Comparison of ENCODE assay signal across 13 mouse cellular contexts in genomic region chr2:167662713-167663112, GRCm38 (mm10). TPM values are rescaled to one million over a fixed set of nuclear protein-coding genes. Genes with fewer than 3 reads are reported as not detected.
A peak's percentile ranks its signal among the peaks of the same experiment; 100 is the strongest.
DNase-seq lines count a peak whose midpoint lies in the region; ATAC-seq lines count a peak whose summit lies in the region.
"Had no signal": no experiment of that assay in that cellular context is flagged by ENCODE, and none has a peak within 500 bp of the region (broad histone marks: within the 10 kb centered on the region; RNA-seq: fewer than 3 reads in every experiment).

No protein-coding gene starts in this region.

- no peak for ATAC-seq in limb, embryonic 13.5 days (ENCODE audit: low FRiP score, low read depth)
- ATAC-seq: forebrain, embryonic 14.5 days had no signal

- H3K9me3 ChIP-seq in heart, embryonic 10.5 days: no peaks in the 10 kb centered on the region
- H3K9me3 ChIP-seq in limb, embryonic 13.5 days: no peaks in the 10 kb centered on the region

- 45% methylated on average over 6 of the region's 6 CpGs for WGBS in heart, embryonic 10.5 days
- WGBS in limb, embryonic 13.5 days: 67% methylated on average over 6 of the region's 6 CpGs

- peaks cover 2% of the 10 kb centered on the region for H3K36me3 ChIP-seq in heart, embryonic 10.5 days
- peaks cover 6% of the 10 kb centered on the region for H3K36me3 ChIP-seq in limb, embryonic 13.5 days

- H3K4me2 ChIP-seq in limb, embryonic 13.5 days (replicated peaks): no peak overlapping the region

- peak overlapping the region; percentile 91; the same call in 1 of the 2 replicates for H3K27ac ChIP-seq in heart, embryonic 10.5 days
- H3K27ac ChIP-seq in brown adipose tissue, adult 24 weeks (replicated peaks; ENCODE audit: low read depth, low read length): no peak overlapping the region
- H3K27ac ChIP-seq in limb, embryonic 13.5 days: no peak overlapping the region

- peaks cover 6% of the 10 kb centered on the region; the same call in 1 of the 2 replicates for H3K27me3 ChIP-seq in heart, embryonic 10.5 days (ENCODE audit: insufficient read depth, poor library complexity, severe bottlenecking)
- peaks cover 5% of the 10 kb centered on the region; the same call in 1 of the 2 replicates for H3K27me3 ChIP-seq in limb, embryonic 13.5 days

- intact Hi-C loops in heart, postnatal 36 days (cut with DNase I): no loop called here

- H3K9ac ChIP-seq in limb, embryonic 13.5 days: no peak overlapping the region

- no peak for DNase-seq in heart, embryonic 10.5 days (ENCODE audit: low spot score)
- no peak for DNase-seq in heart, postnatal 36 days
- DNase-seq in kidney, adult 18-20 months: peak; percentile 64
- no peak for DNase-seq in kidney, postnatal 14 days
- no peak for DNase-seq in ovary, postnatal 14 days (ENCODE audit: low spot score)
- no peak for DNase-seq in lung, postnatal 14 days
- DNase-seq: adrenal gland, postnatal 14 days; cerebellum, postnatal 14 days; heart, postnatal 10 days; lung, embryonic 14.5 days had no signal

- H3K4me3 ChIP-seq in heart, embryonic 10.5 days: peak overlapping the region; percentile 84; the same call in 1 of the 2 replicates
- H3K4me3 ChIP-seq in brown adipose tissue, adult 24 weeks (ENCODE audit: insufficient read depth, low read depth, low read length): 0 out of 2 replicates have a peak overlapping the region, but pooled peaks have one; percentile 60
- H3K4me3 ChIP-seq in limb, embryonic 13.5 days: peak overlapping the region; percentile 89

- peaks cover 43% of the 10 kb centered on the region for H3K4me1 ChIP-seq in heart, embryonic 10.5 days
- H3K4me1 ChIP-seq in brown adipose tissue, adult 24 weeks (ENCODE audit: control insufficient read depth, insufficient read depth, insufficient read length, low read length): peaks cover 10% of the 10 kb centered on the region
- peaks cover 33% of the 10 kb centered on the region for H3K4me1 ChIP-seq in limb, embryonic 13.5 days

RNA-seq across cellular contexts. Expression of gene Gm20431, which starts 1.4 kb away (rescaled TPM):
- polyA plus RNA-seq in heart, embryonic 10.5 days (2016; fragmentation: Nextera tagmentation; extraction: Ambion mirVana): 0.36 and 3.9 TPM in 2 replicates
- 10 to 100 TPM; 14.0 to 20.7 TPM for total RNA-seq in heart, postnatal 36 days (2021)
- polyA plus RNA-seq in brown adipose tissue, adult 24 weeks (2012; ENCODE audit: insufficient read depth, insufficient read length, missing spikeins): 1.3 TPM in 1 of 2 replicates, not detected in the other
- 6.2 and 11.2 TPM in 2 replicates for polyA plus RNA-seq in limb, embryonic 13.5 days (2015; fragmentation: Nextera tagmentation; extraction: Ambion mirVana)

RNA-seq across cellular contexts. Expression of gene Cebpb, which starts 26.0 kb away (rescaled TPM):
- polyA plus RNA-seq in heart, embryonic 10.5 days (2016; fragmentation: Nextera tagmentation; extraction: Ambion mirVana): 4.2 TPM in 2 replicates
- total RNA-seq in heart, postnatal 36 days (2021): 100 to 1,000 TPM in 1 of 2 experiments, 10 to 100 TPM in 1; 93.7 to 108 TPM
- 226 and 227 TPM in 2 replicates for polyA plus RNA-seq in brown adipose tissue, adult 24 weeks (2012; ENCODE audit: insufficient read depth, insufficient read length, missing spikeins)
- polyA plus RNA-seq in limb, embryonic 13.5 days (2015; fragmentation: Nextera tagmentation; extraction: Ambion mirVana): 2.3 and 3.4 TPM in 2 replicates

RNA-seq across cellular contexts. Expression of gene Tmem189, which starts 26.9 kb away (rescaled TPM):
- polyA plus RNA-seq in heart, embryonic 10.5 days (2016; fragmentation: Nextera tagmentation; extraction: Ambion mirVana): 47.7 and 53.8 TPM in 2 replicates
- total RNA-seq in heart, postnatal 36 days (2021): 10 to 100 TPM; 26.6 to 29.9 TPM
- polyA plus RNA-seq in brown adipose tissue, adult 24 weeks (2012; ENCODE audit: insufficient read depth, insufficient read length, missing spikeins): 12.7 and 19.3 TPM in 2 replicates
- polyA plus RNA-seq in limb, embryonic 13.5 days (2015; fragmentation: Nextera tagmentation; extraction: Ambion mirVana): 35.7 and 40.1 TPM in 2 replicates

RNA-seq across cellular contexts. Expression of gene Ube2v1, which starts 30.8 kb away (rescaled TPM):
- polyA plus RNA-seq in heart, embryonic 10.5 days (2016; fragmentation: Nextera tagmentation; extraction: Ambion mirVana): 312 and 332 TPM in 2 replicates
- 100 to 1,000 TPM; 111 to 114 TPM for total RNA-seq in heart, postnatal 36 days (2021)
- polyA plus RNA-seq in brown adipose tissue, adult 24 weeks (2012; ENCODE audit: insufficient read depth, insufficient read length, missing spikeins): 113 and 141 TPM in 2 replicates
- polyA plus RNA-seq in limb, embryonic 13.5 days (2015; fragmentation: Nextera tagmentation; extraction: Ambion mirVana): 268 and 284 TPM in 2 replicates

Comparison
In these comparisons a context has a peak if more than half of its experiments do, and no peak if none do; other contexts are left out.
1. RNA of gene Cebpb, which starts 26.0 kb away (polyA plus RNA-seq): 226 to 227 TPM in brown adipose tissue, adult 24 weeks; 4.2 TPM in heart, embryonic 10.5 days and 2.3 to 3.4 TPM in limb, embryonic 13.5 days; every median in the first group is over 10 times any median in the second.
2. Peak in every context shown above with its lines, with median percentiles within 50 percentile points of each other: H3K4me3 ChIP-seq.